Mouse (Mus musculus): Measurements from ENCODE around the gene Krt35.

GRCm38 (mm10) chr11:100145104-100145503, 49.1 kb upstream of the Krt35 start:
- TF ChIP-seq CTCF (IDR thresholded peaks at IDR 0.05; ENCODE audit: borderline replicate concordance, extremely low read depth, insufficient read depth, insufficient read length), result no peak
- no peak for TF ChIP-seq POLR2A (IDR thresholded peaks at IDR 0.05; ENCODE audit: borderline replicate concordance, extremely low read depth, insufficient read depth, insufficient read length, poor library complexity, severe bottlenecking)
